Mouse (Mus musculus) mature B cell (primary cell): Measurements from ENCODE around the gene Oaf.

ENCODE experiments used
- in situ Hi-C: fragments of 300-500 bp; cut with MboI; formaldehyde crosslinking; loops from 2 replicates; pipeline ENCODE4 v1.14.3; 2019

Oaf gene

GRCm38 (mm10) chr9:43225481-43225880 is 14.2 kb downstream of the Oaf start:
- in situ Hi-C loops = no loop called here

DNA sequence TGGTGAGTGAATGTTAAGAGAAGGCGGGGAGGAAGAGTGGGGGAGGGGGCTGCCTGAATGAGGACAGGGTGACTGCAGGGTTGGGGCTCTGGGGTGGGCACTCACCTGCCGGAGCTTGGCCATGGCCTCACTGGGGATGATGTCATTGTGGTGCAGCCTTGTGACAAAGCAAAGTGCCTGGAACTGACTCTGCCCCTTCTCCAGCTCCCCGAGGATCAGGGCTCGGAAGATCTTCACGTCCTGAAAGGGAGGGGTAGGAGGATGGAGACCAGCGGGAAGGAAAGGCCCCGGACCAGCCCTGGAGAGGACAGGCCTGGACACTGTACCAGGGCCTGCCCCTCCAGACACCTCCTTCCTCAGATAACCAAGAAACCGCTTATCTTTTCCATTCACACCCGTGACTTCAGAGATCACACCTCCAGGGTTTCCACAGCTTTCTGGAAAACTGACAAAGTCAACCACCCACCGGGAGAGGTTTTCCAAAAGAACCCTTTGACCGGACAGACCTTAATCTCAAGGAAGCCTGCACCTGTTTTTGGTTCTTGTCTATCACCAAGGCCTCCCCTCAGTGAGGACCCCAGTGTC is 14.8 kb downstream of the Oaf start:
- in situ Hi-C loops = no loop called here

- in situ Hi-C loops = no loop called here
Observed at GRCm38 (mm10) chr9:43222429-43222715, 17.3 kb downstream of the Oaf start.

GRCm38 (mm10) chr9:43221643-43222428 is 17.9 kb downstream of the Oaf start:
- in situ Hi-C loops = no loop called here

GRCm38 (mm10) chr9:43210771-43211450 is 28.8 kb downstream of the Oaf start:
- in situ Hi-C loops = no loop called here

GRCm38 (mm10) chr9:43210190-43210682 is 29.5 kb downstream of the Oaf start, which contains the start of gene Pou2f3:
Gene Pou2f3, minus strand, starts transcription at chr9:43210369.
- in situ Hi-C loops = no loop called here

GRCm38 (mm10) chr9:43206022-43206390 is 33.7 kb downstream of the Oaf start:
- in situ Hi-C loops = no loop called here

DNA sequence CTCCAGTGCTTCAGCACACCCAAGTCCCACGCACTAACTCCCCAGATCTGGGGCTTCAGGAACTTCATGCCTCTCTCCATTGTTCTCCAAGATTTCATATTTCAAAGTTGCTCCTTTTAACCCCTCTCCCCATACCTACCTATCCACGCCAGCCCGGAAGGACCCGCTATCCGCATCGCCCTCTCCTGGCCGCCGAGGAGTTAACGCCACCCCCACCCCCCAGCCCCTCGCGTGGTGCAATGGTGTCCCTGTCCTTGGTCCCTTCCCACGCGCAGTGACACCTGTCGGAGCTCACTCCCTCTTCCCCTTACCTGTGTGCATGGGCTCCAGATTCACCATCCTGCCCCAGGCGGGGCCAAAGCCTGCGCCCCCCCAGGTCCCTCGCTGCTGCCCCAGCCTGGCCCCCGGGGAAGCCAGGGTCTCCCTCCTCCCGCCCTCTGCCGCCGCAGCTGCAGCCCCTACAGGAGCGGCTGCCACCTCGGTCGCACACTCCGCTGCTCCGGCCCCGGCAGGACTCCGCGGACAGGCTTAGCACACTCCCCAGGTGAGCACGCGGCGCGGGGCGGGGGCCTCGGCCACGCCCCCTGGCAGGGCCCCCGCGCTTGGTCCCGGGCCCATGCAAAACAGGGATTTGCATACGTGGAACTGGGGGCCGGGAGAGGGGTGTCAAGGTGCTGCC is 34.2 kb downstream of the Oaf start:
- in situ Hi-C loops = no loop called here

DNA sequence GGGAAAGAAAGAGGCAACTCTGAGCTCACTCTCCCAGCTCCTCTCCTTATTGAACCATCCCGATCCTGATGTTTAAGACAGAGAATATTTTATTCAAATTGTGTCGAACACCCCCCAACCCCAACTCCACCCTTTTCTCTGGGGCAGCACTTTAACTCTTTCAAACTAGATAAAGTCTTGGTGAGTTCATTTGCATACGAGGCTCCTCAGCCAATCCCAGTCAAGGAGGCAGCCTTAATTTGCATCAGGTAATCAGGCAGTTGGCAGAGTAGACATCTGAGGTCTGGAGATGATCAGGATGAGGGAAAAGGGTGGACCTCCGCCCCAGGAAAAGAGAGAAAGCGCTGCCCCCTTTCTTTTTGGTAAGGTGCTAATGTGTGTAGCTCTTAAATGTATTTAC is 39.5 kb downstream of the Oaf start:
- in situ Hi-C loops = no loop called here

DNA sequence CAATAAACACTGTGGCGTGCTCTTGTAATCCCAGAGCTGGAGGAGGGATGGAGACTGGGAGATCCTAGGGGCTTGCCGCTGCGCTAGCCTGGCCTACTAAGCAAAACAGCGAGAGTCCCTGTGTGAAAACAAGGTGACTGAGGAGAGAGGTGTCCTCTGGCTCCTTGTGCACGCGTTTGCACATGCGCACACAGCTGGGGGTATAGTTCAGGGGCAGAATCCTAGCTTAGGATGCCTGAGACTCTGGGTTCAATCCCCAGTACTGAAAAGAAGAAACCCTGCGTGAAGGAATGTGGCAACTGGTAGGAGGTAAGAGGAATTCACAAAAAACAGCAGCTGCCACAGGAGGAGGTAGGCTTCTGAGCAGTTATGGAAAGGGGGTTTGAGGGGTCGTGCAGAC is 45.7 kb downstream of the Oaf start:
- in situ Hi-C loops = no loop called here

DNA sequence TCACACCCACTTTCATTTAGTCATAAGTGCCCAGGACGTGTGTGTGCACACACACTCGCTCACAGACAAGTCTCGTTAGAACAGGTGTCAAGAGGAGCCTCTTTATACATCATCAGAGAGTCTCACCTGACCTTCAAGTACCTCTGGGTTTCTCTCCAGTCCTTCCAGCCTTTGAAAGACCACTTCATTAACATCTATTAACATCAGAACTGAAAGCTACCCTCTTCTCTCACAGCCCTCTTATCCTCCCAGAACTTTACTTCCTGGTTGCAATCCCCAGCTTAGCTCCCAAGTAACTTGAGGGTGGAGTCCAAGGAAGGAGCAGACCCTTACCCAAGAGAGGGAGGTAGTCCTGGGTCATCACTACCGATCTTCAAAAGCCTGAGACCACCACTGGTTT is 48.1 kb downstream of the Oaf start:
- in situ Hi-C loops = no loop called here

GRCm38 (mm10) chr9:43189021-43189356 is 50.7 kb downstream of the Oaf start:
- in situ Hi-C loops = no loop called here

DNA sequence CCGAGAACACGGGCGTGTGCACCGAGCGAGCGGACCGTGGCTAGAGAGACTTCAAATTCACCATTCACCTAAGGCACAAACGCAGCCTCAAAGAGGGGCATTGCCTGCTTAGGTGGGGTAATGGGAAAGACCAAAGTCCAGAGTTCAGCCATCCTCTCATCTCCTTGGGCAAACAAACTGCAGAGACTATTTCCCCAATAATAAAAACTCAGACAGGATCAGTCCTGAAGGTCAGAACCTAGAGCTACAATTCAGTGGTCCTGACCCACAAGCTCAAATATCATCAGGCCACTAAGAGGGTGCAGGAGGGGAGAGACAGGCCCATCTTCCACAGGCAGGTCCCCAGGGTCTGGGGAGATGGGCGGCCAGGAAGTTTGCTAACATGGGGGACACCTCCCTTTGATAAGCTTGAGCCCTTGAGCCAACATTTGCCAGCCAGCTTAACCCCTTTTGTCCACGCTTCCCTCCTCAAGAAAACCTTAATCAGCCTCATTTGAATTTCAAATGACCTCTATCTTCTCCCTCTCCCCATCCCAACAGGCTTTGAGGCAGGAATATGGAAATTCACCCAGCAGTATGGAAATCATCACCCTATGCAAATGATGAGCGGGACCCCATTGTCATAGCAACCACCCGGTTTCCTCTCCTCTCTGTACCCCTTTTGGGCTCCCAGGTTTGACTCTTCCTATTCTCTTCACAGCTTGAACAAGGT is 51.2 kb downstream of the Oaf start:
- in situ Hi-C loops = no loop called here

GRCm38 (mm10) chr9:43179614-43180013 is 60.1 kb downstream of the Oaf start:
- in situ Hi-C loops = no loop called here

DNA sequence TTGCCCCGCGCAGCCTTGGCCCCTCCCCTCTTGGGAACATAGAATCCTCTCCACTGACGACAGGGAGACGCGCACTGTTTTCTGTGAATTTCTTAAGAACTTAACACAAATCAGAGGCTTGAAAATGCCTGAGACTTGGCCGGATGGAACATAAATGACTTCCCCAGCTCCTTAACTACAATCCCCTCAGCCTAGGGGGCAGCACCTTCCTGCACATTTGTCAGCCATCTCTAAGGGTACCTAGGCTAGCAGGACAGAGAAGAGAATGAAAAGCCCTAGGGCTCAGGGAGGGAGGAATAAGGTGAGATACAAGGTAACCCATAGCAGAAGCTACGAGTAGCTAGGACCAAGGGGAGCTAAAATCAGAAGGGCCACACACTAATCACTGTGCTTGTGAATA is 61.5 kb downstream of the Oaf start:
- in situ Hi-C loops = no loop called here
